Mouse (Mus musculus) MEL (cell line): ENCODE measurements around the gene Acod1. TPM values are rescaled to one million over a fixed set of nuclear protein-coding genes. Genes with fewer than 3 reads are reported as not detected.

Experiments
- DNase-seq: peaks from one replicate; pipeline ENCODE4 v3.0.0; 2011; ENCODE audit warnings: low read depth, low spot score
- H3K27ac ChIP-seq: 2 replicates; pipeline ENCODE4 v1.5.1; 2012; ENCODE audit warnings: low read depth, mild to moderate bottlenecking, control low read depth, low read length, moderate library complexity; ENCODE audit not compliant: control insufficient read depth
- H3K27me3 ChIP-seq, 2 experiments: fragments of 150-350 bp in 1 of 2; sonication (generic) in 1 of 2; 2 replicates each; pipeline ENCODE4 v1.6.1; 2012; ENCODE audit warnings: low read length in 2 of 2, mild to moderate bottlenecking in 2 of 2, improper control_type of control experiment in 1 of 2, moderate library complexity in 1 of 2; ENCODE audit not compliant: insufficient read depth in 2 of 2, control insufficient read depth in 1 of 2
- H3K36me3 ChIP-seq, 2 experiments: 2 replicates each; pipeline ENCODE4 v1.6.1; 2012 to 2014; ENCODE audit warnings: low read length in 2 of 2, improper control_type of control experiment in 1 of 2, inconsistent platforms in 1 of 2, mild to moderate bottlenecking in 1 of 2; ENCODE audit not compliant: insufficient read depth in 2 of 2, control insufficient read depth in 1 of 2
- H3K4me1 ChIP-seq, 2 experiments: fragments of 150-350 bp in 1 of 2; sonication (generic) in 1 of 2; 2 replicates each; pipeline ENCODE4 v1.6.1; 2012; ENCODE audit warnings: low read length in 2 of 2, improper control_type of control experiment in 1 of 2, mild to moderate bottlenecking in 1 of 2; ENCODE audit not compliant: insufficient read depth in 2 of 2, control insufficient read depth in 1 of 2
- H3K4me3 ChIP-seq, 2 experiments: fragments of 150-350 bp in 1 of 2; sonication (generic) in 1 of 2; 2 replicates each; pipeline ENCODE4 v1.5.1; 2012; ENCODE audit warnings: low read depth in 2 of 2, low read length in 2 of 2, mild to moderate bottlenecking in 2 of 2, moderate library complexity in 2 of 2, control low read depth in 1 of 2, improper control_type of control experiment in 1 of 2; ENCODE audit not compliant: control insufficient read depth in 1 of 2, insufficient read depth in 1 of 2
- H3K79me2 ChIP-seq: 2 replicates; pipeline ENCODE4 v1.6.1; 2012; ENCODE audit warnings: mild to moderate bottlenecking, low read length, moderate library complexity; ENCODE audit not compliant: control insufficient read depth, poor library complexity, insufficient read depth
- H3K9ac ChIP-seq: 2 replicates; pipeline ENCODE4 v1.6.1; 2012; ENCODE audit warnings: low read depth, mild to moderate bottlenecking, control low read depth, low read length, moderate library complexity; ENCODE audit not compliant: control insufficient read depth, poor library complexity, severe bottlenecking
- H3K9me3 ChIP-seq: fragments of 150-350 bp; sonication (generic); replicated peaks from 2 replicates; pipeline ENCODE4 v1.6.1; 2012; ENCODE audit warnings: mild to moderate bottlenecking, low read length, improper control_type of control experiment, moderate library complexity; ENCODE audit not compliant: insufficient read depth
- BHLHE40 ChIP-seq: IDR thresholded peaks from 2 replicates; pipeline ENCODE4 v1.6.1; 2012; ENCODE audit warnings: low read depth, mild to moderate bottlenecking, inconsistent platforms, low read length, improper control_type of control experiment, borderline replicate concordance
- CHD1 ChIP-seq: IDR thresholded peaks from 2 replicates; pipeline ENCODE4 v1.6.1; 2012; ENCODE audit warnings: low read depth, mild to moderate bottlenecking, inconsistent platforms, low read length, improper control_type of control experiment
- CHD2 ChIP-seq: IDR thresholded peaks from 2 replicates; pipeline ENCODE4 v1.6.1; 2011; ENCODE audit warnings: low read length, improper control_type of control experiment
- CTCF ChIP-seq, 3 experiments: IDR thresholded peaks in 2 of 3; conservative IDR thresholded peaks in 1 of 3; 2 replicates each; pipeline ENCODE4 v1.5.1; 2011 to 2012; ENCODE audit warnings: low read length in 3 of 3, low read depth in 2 of 3, mild to moderate bottlenecking in 2 of 3, improper control_type of control experiment in 1 of 3, inconsistent platforms in 1 of 3, mixed read lengths in 1 of 3, moderate library complexity in 1 of 3; ENCODE audit not compliant: control insufficient read depth in 1 of 3, insufficient read depth in 1 of 3, poor library complexity in 1 of 3, severe bottlenecking in 1 of 3
- E2F4 ChIP-seq: IDR thresholded peaks from 2 replicates; pipeline ENCODE4 v1.6.1; 2011; ENCODE audit warnings: low read depth, low read length, improper control_type of control experiment, borderline replicate concordance
- EP300 ChIP-seq, 2 experiments: IDR thresholded peaks; 2 replicates each; pipeline ENCODE4 v1.6.1; 2011; ENCODE audit warnings: improper control_type of control experiment in 2 of 2, low read length in 2 of 2, low read depth in 1 of 2, mild to moderate bottlenecking in 1 of 2
- ETS1 ChIP-seq: IDR thresholded peaks from 2 replicates; pipeline ENCODE4 v1.6.1; 2012; ENCODE audit warnings: low read depth, mild to moderate bottlenecking, inconsistent platforms, low read length, improper control_type of control experiment, moderate library complexity
- GABPA ChIP-seq: IDR thresholded peaks from 2 replicates; pipeline ENCODE4 v1.6.1; 2012; ENCODE audit warnings: low read depth, mild to moderate bottlenecking, inconsistent platforms, low read length, improper control_type of control experiment, moderate library complexity
- HCFC1 ChIP-seq: IDR thresholded peaks from 2 replicates; pipeline ENCODE4 v1.6.1; 2012; ENCODE audit warnings: low read depth, mild to moderate bottlenecking, inconsistent platforms, low read length, improper control_type of control experiment, moderate library complexity
- JUND ChIP-seq: IDR thresholded peaks from 2 replicates; pipeline ENCODE4 v1.6.1; 2011; ENCODE audit warnings: low read depth, mild to moderate bottlenecking, improper control_type of control experiment, low read length
- MAFK ChIP-seq: IDR thresholded peaks from 2 replicates; pipeline ENCODE4 v1.6.1; 2011; ENCODE audit warnings: low read depth, mild to moderate bottlenecking, low read length, improper control_type of control experiment, borderline replicate concordance
- MAX ChIP-seq: IDR thresholded peaks from 2 replicates; pipeline ENCODE4 v1.6.1; 2011; ENCODE audit warnings: low read length, improper control_type of control experiment
- MEF2A ChIP-seq: IDR thresholded peaks from 2 replicates; pipeline ENCODE4 v1.6.1; 2014; ENCODE audit warnings: low read depth, mild to moderate bottlenecking, inconsistent platforms, low read length, improper control_type of control experiment; ENCODE audit not compliant: poor library complexity, insufficient replicate concordance, severe bottlenecking; ENCODE audit errors: extremely low read depth
- MXI1 ChIP-seq: IDR thresholded peaks from 2 replicates; pipeline ENCODE4 v1.6.1; 2011; ENCODE audit warnings: mild to moderate bottlenecking, low read depth, low read length, improper control_type of control experiment
- MYB ChIP-seq: IDR thresholded peaks from 2 replicates; pipeline ENCODE4 v1.6.1; 2011; ENCODE audit warnings: mild to moderate bottlenecking, low read depth, low read length, improper control_type of control experiment
- MYC ChIP-seq: IDR thresholded peaks from 2 replicates; pipeline ENCODE4 v1.6.1; 2011; ENCODE audit warnings: low read depth, mild to moderate bottlenecking, low read length, improper control_type of control experiment, moderate library complexity
- POLR2A ChIP-seq, 2 experiments: IDR thresholded peaks; 2 replicates each; pipeline ENCODE4 v1.6.1; 2011 to 2012; ENCODE audit warnings: low read length in 2 of 2, mild to moderate bottlenecking in 2 of 2, control low read depth in 1 of 2, improper control_type of control experiment in 1 of 2, low read depth in 1 of 2, moderate library complexity in 1 of 2; ENCODE audit not compliant: control insufficient read depth in 1 of 2, insufficient read depth in 1 of 2, poor library complexity in 1 of 2
- POLR2AphosphoS5 ChIP-seq: IDR thresholded peaks from 2 replicates; pipeline ENCODE4 v1.6.1; 2012; ENCODE audit warnings: low read depth, borderline replicate concordance, mild to moderate bottlenecking, inconsistent platforms, low read length, moderate library complexity, mixed read lengths
- RAD21 ChIP-seq: IDR thresholded peaks from 2 replicates; pipeline ENCODE4 v1.6.1; 2011; ENCODE audit warnings: mild to moderate bottlenecking, low read depth, low read length, improper control_type of control experiment
- RCOR1 ChIP-seq: IDR thresholded peaks from 2 replicates; pipeline ENCODE4 v1.6.1; 2012; ENCODE audit warnings: low read depth, mild to moderate bottlenecking, inconsistent platforms, low read length, improper control_type of control experiment
- SIN3A ChIP-seq: IDR thresholded peaks from 2 replicates; pipeline ENCODE4 v1.6.1; 2012; ENCODE audit warnings: low read length, improper control_type of control experiment, inconsistent platforms
- SMC3 ChIP-seq: IDR thresholded peaks from 2 replicates; pipeline ENCODE4 v1.6.1; 2011; ENCODE audit warnings: low read depth, low read length, improper control_type of control experiment
- TCF12 ChIP-seq: IDR thresholded peaks from 2 replicates; pipeline ENCODE4 v1.6.1; 2014; ENCODE audit warnings: low read depth, mild to moderate bottlenecking, inconsistent platforms, low read length, improper control_type of control experiment, moderate library complexity
- UBTF ChIP-seq: IDR thresholded peaks from 2 replicates; pipeline ENCODE4 v1.6.1; 2012; ENCODE audit warnings: low read depth, mild to moderate bottlenecking, inconsistent platforms, low read length, improper control_type of control experiment, moderate library complexity, borderline replicate concordance; ENCODE audit not compliant: insufficient read depth
- USF2 ChIP-seq, 2 experiments: IDR thresholded peaks; 2 replicates each; pipeline ENCODE4 v1.6.1; 2011 to 2012; ENCODE audit warnings: improper control_type of control experiment in 2 of 2, low read length in 2 of 2, borderline replicate concordance in 1 of 2, inconsistent platforms in 1 of 2, low read depth in 1 of 2, mild to moderate bottlenecking in 1 of 2; ENCODE audit not compliant: insufficient read depth in 1 of 2
- ZC3H11A ChIP-seq: IDR thresholded peaks from 2 replicates; pipeline ENCODE4 v1.6.1; 2012; ENCODE audit warnings: low read depth, mild to moderate bottlenecking, inconsistent platforms, low read length, improper control_type of control experiment
- ZKSCAN1 ChIP-seq: IDR thresholded peaks from 2 replicates; pipeline ENCODE4 v1.6.1; 2012; ENCODE audit warnings: low read depth, mild to moderate bottlenecking, inconsistent platforms, low read length, improper control_type of control experiment, moderate library complexity
- ZMIZ1 ChIP-seq: IDR thresholded peaks from 2 replicates; pipeline ENCODE4 v1.6.1; 2012; ENCODE audit warnings: low read depth, mild to moderate bottlenecking, inconsistent platforms, low read length, improper control_type of control experiment, moderate library complexity
- ZNF384 ChIP-seq: IDR thresholded peaks from 2 replicates; pipeline ENCODE4 v1.6.1; 2012; ENCODE audit warnings: low read depth, mild to moderate bottlenecking, inconsistent platforms, low read length, improper control_type of control experiment
- polyA plus RNA-seq, 2 experiments: library from polyadenylated mRNA; stranded (reverse) in 1 of 2; unstranded in 1 of 2; fragments of >175 nt in 1 of 2; fragments of >200 nt in 1 of 2; gene quantifications; 2 replicates each; pipeline versions ENCODE4 v1.2.1 to v1.2.4; 2012; ENCODE audit warnings: low replicate concordance in 2 of 2, low read depth in 1 of 2; ENCODE audit not compliant: insufficient read length in 2 of 2, insufficient read depth in 1 of 2, missing spikeins in 1 of 2
- total RNA-seq: library from RNA; depleted of rRNA; stranded (reverse); fragments of 300-350 nt; gene quantifications from 2 replicates; pipeline ENCODE4 v1.2.3, GENCODE M21; 2012

Gene Acod1
- total and polyA plus RNA-seq, 3 experiments = not detected

DNA sequence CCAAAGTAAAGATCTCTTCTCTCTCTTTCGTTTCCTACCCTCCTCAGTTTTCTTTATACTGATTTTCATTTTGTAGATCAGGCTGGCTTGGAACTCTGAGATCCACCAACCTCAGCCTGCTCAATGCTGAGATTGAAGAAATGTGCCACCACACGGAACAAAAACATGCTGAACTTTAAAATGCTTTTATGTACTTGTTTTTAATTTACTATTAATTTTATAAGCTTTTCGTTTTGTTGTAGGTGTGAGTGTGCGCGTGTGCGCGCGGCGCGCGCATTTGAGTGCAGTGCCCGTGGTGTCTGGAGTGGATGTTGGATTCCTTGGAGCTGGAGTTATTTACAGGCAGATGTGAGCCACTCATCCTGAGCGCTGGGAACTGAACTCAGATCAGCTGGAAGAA, 53.5 kb downstream of the Acod1 start:
- H3K9me3 ChIP-seq = no peaks in the 10 kb centered on the region
- H3K36me3 ChIP-seq = peaks cover 1 to 10% of the 10 kb centered on the region in 2 experiments; a peak in 3 of 4 replicates
- H3K79me2 ChIP-seq = peaks cover 24% of the 10 kb centered on the region
- H3K4me3 ChIP-seq = no peak overlapping the region
- H3K9ac ChIP-seq = no peak overlapping the region
- TF ChIP-seq ZC3H11A (no peak), POLR2A (IDR thresholded peaks at IDR 0.05; ENCODE audit: control insufficient read depth in 1 of 2, insufficient read depth in 1 of 2, low read depth in 1 of 2, low read length in 2 of 2, poor library complexity in 1 of 2) (no peak), MAX (no peak), SIN3A (no peak), E2F4 (no peak), HCFC1 (no peak), ZNF384 (no peak), MXI1 (no peak), CHD1 (no peak), ZMIZ1 (no peak), MAFK (no peak), CTCF (IDR thresholded peaks at IDR 0.05 in 2 of 3, conservative IDR thresholded peaks at IDR 0.05 in 1 of 3; ENCODE audit: control insufficient read depth in 1 of 3, insufficient read depth in 1 of 3, low read depth in 2 of 3, low read length in 3 of 3, poor library complexity in 1 of 3, severe bottlenecking in 1 of 3) (no peak), ZKSCAN1 (no peak), MEF2A (no peak), CHD2 (no peak), UBTF (no peak), MYB (no peak), SMC3 (no peak)
- no peak overlapping the region for H3K27ac ChIP-seq
- peaks cover 0 to 4% of the 10 kb centered on the region in 2 experiments; a peak in 1 of 4 replicates for H3K4me1 ChIP-seq
- no peak for DNase-seq
- H3K27me3 ChIP-seq = no peaks in the 10 kb centered on the region

DNA sequence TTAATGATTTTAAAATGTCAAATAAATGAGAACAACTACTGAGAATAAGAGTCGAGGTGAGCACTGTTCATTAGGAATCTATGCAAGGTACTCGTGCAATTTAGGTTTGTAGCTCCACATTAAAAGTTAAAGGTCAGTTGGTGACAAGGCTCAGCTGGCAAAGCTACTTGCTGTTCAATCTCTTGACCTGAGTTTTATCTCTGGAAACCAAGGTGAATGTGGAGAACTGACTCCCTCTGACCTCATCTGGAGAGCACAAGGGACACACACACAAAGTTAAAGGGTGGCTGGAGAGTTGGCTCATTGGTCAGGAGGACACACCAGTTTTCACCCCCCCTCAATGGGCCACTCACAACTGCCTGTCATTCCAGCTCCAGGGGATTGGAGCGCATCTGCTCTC, 54.4 kb downstream of the Acod1 start:
- peaks cover 1 to 10% of the 10 kb centered on the region in 2 experiments; a peak in 3 of 4 replicates for H3K36me3 ChIP-seq
- TF ChIP-seq EP300 (IDR thresholded peaks at IDR 0.05; ENCODE audit: low read depth in 1 of 2, low read length in 2 of 2) (no peak), POLR2AphosphoS5 (no peak), ETS1 (no peak), MXI1 (no peak), MYB (no peak), E2F4 (no peak), HCFC1 (no peak), MAX (no peak), RAD21 (no peak), TCF12 (no peak), CTCF (IDR thresholded peaks at IDR 0.05 in 2 of 3, conservative IDR thresholded peaks at IDR 0.05 in 1 of 3; ENCODE audit: control insufficient read depth in 1 of 3, insufficient read depth in 1 of 3, low read depth in 2 of 3, low read length in 3 of 3, poor library complexity in 1 of 3, severe bottlenecking in 1 of 3) (no peak), USF2 (IDR thresholded peaks at IDR 0.05; ENCODE audit: borderline replicate concordance in 1 of 2, insufficient read depth in 1 of 2, low read depth in 1 of 2, low read length in 2 of 2) (no peak), MEF2A (no peak), BHLHE40 (no peak), MYC (no peak), ZKSCAN1 (no peak), POLR2A (IDR thresholded peaks at IDR 0.05; ENCODE audit: control insufficient read depth in 1 of 2, insufficient read depth in 1 of 2, low read depth in 1 of 2, low read length in 2 of 2, poor library complexity in 1 of 2) (no peak), JUND (no peak), GABPA (no peak), RCOR1 (no peak)
- peaks cover 0 to 4% of the 10 kb centered on the region in 2 experiments; a peak in 1 of 4 replicates for H3K4me1 ChIP-seq
- H3K27ac ChIP-seq = no peak overlapping the region
- no peak overlapping the region for H3K9ac ChIP-seq
- no peak overlapping the region for H3K4me3 ChIP-seq
- DNase-seq = no peak
- H3K27me3 ChIP-seq = no peaks in the 10 kb centered on the region
- H3K9me3 ChIP-seq = no peaks in the 10 kb centered on the region
- H3K79me2 ChIP-seq = peaks cover 19% of the 10 kb centered on the region
